Mouse (Mus musculus): ENCODE data around the gene Foxp1. TPM values are rescaled to one million over a fixed set of nuclear protein-coding genes. Genes with fewer than 3 reads are reported as not detected.

Foxp1 gene
- polyA plus RNA-seq, 1 experiment, result 73.4 TPM

DNA sequence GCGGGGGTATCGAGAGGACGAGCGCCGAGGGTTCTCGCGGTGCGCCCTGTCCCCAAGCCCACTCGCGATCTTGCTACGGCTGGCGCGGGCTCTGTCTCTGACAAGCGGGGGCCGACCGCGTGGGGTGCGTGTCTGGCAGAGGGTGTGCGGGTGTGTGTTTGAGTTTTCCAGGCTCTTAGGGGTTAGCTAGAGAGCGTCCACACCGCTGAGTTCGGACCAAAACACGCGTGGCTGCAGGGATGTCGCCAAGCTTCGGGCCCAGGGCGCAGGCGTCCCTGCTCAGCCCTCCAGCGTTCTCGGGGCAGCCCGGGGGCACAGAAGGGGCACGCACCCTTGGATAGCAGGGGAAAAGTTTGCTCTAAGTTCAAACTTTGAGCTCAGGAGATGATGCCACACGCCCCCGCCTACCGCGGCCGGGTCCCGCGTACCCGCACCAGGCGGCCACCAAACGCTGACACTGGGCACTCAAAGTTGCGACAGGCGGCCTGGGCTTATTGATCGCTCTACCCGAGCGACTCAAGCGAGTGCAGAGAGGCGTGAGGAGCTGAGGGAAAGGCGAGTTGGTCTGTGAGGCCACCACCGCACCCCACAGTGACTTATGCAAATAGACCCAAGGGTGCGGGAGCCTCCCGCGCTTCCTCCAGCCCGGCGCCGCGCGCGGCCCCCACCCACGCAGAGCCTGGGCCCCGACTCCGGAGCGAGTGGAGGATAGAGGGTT lies 721 bp downstream of the Foxp1 start:
- Histone ChIP-seq H3K4me1 (ENCODE audit: control insufficient read depth, insufficient read depth, low read length) (peaks cover 8% of the 10 kb centered on the region), H3K4me3 (ENCODE audit: insufficient read depth, low read length) (peak overlapping the region; percentile 67), H3K27ac (ENCODE audit: insufficient read depth, low read depth, low read length) (peak overlapping the region; percentile 70)
- TF ChIP-seq POLR2A (IDR thresholded peaks at IDR 0.05; ENCODE audit: borderline replicate concordance, low read depth, low read length), result no peak
- TF ChIP-seq CTCF (IDR thresholded peaks at IDR 0.05; ENCODE audit: low read depth, low read length), result no peak

- H3K4me1 ChIP-seq (ENCODE audit: control insufficient read depth, insufficient read depth, low read length), result peaks cover 8% of the 10 kb centered on the region
- H3K27ac ChIP-seq (ENCODE audit: insufficient read depth, low read depth, low read length), result peak overlapping the region; percentile 70
- no peak for TF ChIP-seq CTCF (IDR thresholded peaks at IDR 0.05; ENCODE audit: low read depth, low read length)
- TF ChIP-seq POLR2A (IDR thresholded peaks at IDR 0.05; ENCODE audit: borderline replicate concordance, low read depth, low read length), result no peak
- H3K4me3 ChIP-seq (ENCODE audit: insufficient read depth, low read length), result peak overlapping the region; percentile 67
These were observed 1.4 kb downstream of the Foxp1 start for GRCm38 (mm10) chr6:99521038-99521640.

- H3K4me1 ChIP-seq (ENCODE audit: control insufficient read depth, insufficient read depth, low read length), result peaks cover 8% of the 10 kb centered on the region
- TF ChIP-seq POLR2A (IDR thresholded peaks at IDR 0.05; ENCODE audit: borderline replicate concordance, low read depth, low read length), result no peak
- no peak for TF ChIP-seq CTCF (IDR thresholded peaks at IDR 0.05; ENCODE audit: low read depth, low read length)
- peak overlapping the region; percentile 67 for H3K4me3 ChIP-seq (ENCODE audit: insufficient read depth, low read length)
- H3K27ac ChIP-seq (ENCODE audit: insufficient read depth, low read depth, low read length), result no peak overlapping the region; the same call in 1 of the 2 replicates
These were observed 1.9 kb downstream of the Foxp1 start for GRCm38 (mm10) chr6:99520676-99521037.

DNA sequence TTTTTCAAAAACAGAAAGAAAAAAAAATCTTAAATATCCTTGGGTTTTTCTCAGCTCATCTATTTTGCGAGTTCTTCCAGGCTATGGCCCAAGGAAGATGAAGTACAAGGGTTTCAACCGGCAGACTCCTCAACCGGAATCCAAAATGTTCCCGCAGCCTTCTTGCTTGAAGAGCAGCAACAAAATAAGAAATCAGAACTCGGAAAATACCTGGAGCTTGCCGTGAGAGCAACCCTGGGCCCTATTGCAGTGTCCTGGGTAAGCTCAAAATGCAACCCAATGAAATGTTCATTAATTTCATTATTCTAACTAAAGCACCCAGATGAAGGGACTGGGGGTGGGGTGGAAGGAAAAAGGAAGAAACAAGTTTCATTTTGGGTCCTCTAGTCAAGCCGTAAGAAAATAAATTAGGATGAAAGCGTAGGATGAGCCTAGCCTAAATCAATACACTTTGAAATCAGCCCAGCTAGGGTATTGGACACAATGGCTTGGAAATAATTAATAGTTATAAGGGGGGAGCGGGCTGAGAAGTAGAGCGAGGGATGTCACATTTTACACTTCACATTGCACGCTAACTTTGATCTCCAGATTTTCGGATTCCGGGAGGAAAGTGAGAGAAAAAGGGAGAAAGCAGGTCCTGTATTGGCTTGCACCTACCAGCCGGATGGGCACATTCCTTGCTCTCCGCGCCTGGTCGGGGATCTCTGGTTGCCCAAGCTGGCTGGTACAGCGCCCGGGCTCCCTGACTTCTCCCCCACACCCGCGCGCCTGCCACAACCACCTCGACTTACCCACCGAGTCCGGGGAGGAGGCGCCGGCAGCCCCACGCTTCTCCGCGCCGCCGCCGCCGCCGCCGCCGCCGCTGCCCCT lies 2.5 kb downstream of the Foxp1 start:
- H3K4me3 ChIP-seq (ENCODE audit: insufficient read depth, low read length), result peak overlapping the region; percentile 67
- peak overlapping the region; percentile 54 for H3K27ac ChIP-seq (ENCODE audit: insufficient read depth, low read depth, low read length)
- TF ChIP-seq CTCF (IDR thresholded peaks at IDR 0.05; ENCODE audit: low read depth, low read length) (no peak), POLR2A (IDR thresholded peaks at IDR 0.05; ENCODE audit: borderline replicate concordance, low read depth, low read length) (no peak)
- H3K4me1 ChIP-seq (ENCODE audit: control insufficient read depth, insufficient read depth, low read length), result peaks cover 8% of the 10 kb centered on the region

GRCm38 (mm10) chr6:99519052-99519451 lies 3.5 kb downstream of the Foxp1 start:
- Histone ChIP-seq H3K4me1 (ENCODE audit: control insufficient read depth, insufficient read depth, low read length) (peaks cover 8% of the 10 kb centered on the region), H3K4me3 (ENCODE audit: insufficient read depth, low read length) (no peak overlapping the region), H3K27ac (ENCODE audit: insufficient read depth, low read depth, low read length) (no peak overlapping the region)
- TF ChIP-seq CTCF (IDR thresholded peaks at IDR 0.05; ENCODE audit: low read depth, low read length) (no peak), POLR2A (IDR thresholded peaks at IDR 0.05; ENCODE audit: borderline replicate concordance, low read depth, low read length) (no peak)

- Histone ChIP-seq H3K4me1 (ENCODE audit: control insufficient read depth, insufficient read depth, low read length) (peaks cover 8% of the 10 kb centered on the region), H3K4me3 (ENCODE audit: insufficient read depth, low read length) (no peak overlapping the region), H3K27ac (ENCODE audit: insufficient read depth, low read depth, low read length) (no peak overlapping the region)
- TF ChIP-seq POLR2A (IDR thresholded peaks at IDR 0.05; ENCODE audit: borderline replicate concordance, low read depth, low read length) (no peak), CTCF (IDR thresholded peaks at IDR 0.05; ENCODE audit: low read depth, low read length) (no peak)
These were observed 6.8 kb downstream of the Foxp1 start for GRCm38 (mm10) chr6:99515667-99516199.

GRCm38 (mm10) chr6:99511862-99512261 lies 10.7 kb downstream of the Foxp1 start:
- TF ChIP-seq POLR2A (IDR thresholded peaks at IDR 0.05; ENCODE audit: borderline replicate concordance, low read depth, low read length), result no peak
- no peak for TF ChIP-seq CTCF (IDR thresholded peaks at IDR 0.05; ENCODE audit: low read depth, low read length)
- no peak overlapping the region for H3K4me3 ChIP-seq (ENCODE audit: insufficient read depth, low read length)
- H3K27ac ChIP-seq (ENCODE audit: insufficient read depth, low read depth, low read length), result no peak overlapping the region
- H3K4me1 ChIP-seq (ENCODE audit: control insufficient read depth, insufficient read depth, low read length), result no peaks in the 10 kb centered on the region

GRCm38 (mm10) chr6:99509189-99509592 lies 13.3 kb downstream of the Foxp1 start:
- Histone ChIP-seq H3K27ac (ENCODE audit: insufficient read depth, low read depth, low read length) (no peak overlapping the region), H3K4me1 (ENCODE audit: control insufficient read depth, insufficient read depth, low read length) (no peaks in the 10 kb centered on the region), H3K4me3 (ENCODE audit: insufficient read depth, low read length) (no peak overlapping the region)
- TF ChIP-seq CTCF (IDR thresholded peaks at IDR 0.05; ENCODE audit: low read depth, low read length) (no peak), POLR2A (IDR thresholded peaks at IDR 0.05; ENCODE audit: borderline replicate concordance, low read depth, low read length) (no peak)

GRCm38 (mm10) chr6:99506816-99507215 lies 15.7 kb downstream of the Foxp1 start:
- Histone ChIP-seq H3K4me1 (ENCODE audit: control insufficient read depth, insufficient read depth, low read length) (0 out of 2 replicates have a peak, but pooled peaks cover 3% of the 10 kb centered on the region), H3K4me3 (ENCODE audit: insufficient read depth, low read length) (no peak overlapping the region), H3K27ac (ENCODE audit: insufficient read depth, low read depth, low read length) (no peak overlapping the region)
- no peak for TF ChIP-seq POLR2A (IDR thresholded peaks at IDR 0.05; ENCODE audit: borderline replicate concordance, low read depth, low read length)
- TF ChIP-seq CTCF (IDR thresholded peaks at IDR 0.05; ENCODE audit: low read depth, low read length), result no peak
